Mouse (Mus musculus) liver, adult 2 months (tissue): ENCODE data around the gene Osbp2. TPM values are rescaled to one million over a fixed set of nuclear protein-coding genes. Genes with fewer than 3 reads are reported as not detected.
A peak's percentile ranks its signal among the peaks of the same experiment; 100 is the strongest.

ENCODE experiments used
- DNase-seq: peaks from one replicate; pipeline ENCODE4 v3.0.0-alpha.2; 2011; ENCODE audit warnings: low read depth, low spot score; ENCODE audit errors: extremely low read depth
- H3K27ac ChIP-seq: fragments of 200-500 bp; replicated peaks from 2 replicates; pipeline ENCODE4 v1.5.1; 2012; ENCODE audit warnings: low read depth, mild to moderate bottlenecking, control low read depth, inconsistent platforms, low read length; ENCODE audit not compliant: insufficient read depth
- H3K27me3 ChIP-seq: fragments of 200-500 bp; 2 replicates; pipeline ENCODE4 v1.6.1; 2012; ENCODE audit warnings: mild to moderate bottlenecking, moderate library complexity, low read length, inconsistent platforms; ENCODE audit not compliant: control insufficient read depth, insufficient read depth
- H3K36me3 ChIP-seq: fragments of 200-500 bp; 2 replicates; pipeline ENCODE4 v1.6.1; 2012; ENCODE audit warnings: low read length, inconsistent platforms; ENCODE audit not compliant: control insufficient read depth, insufficient read depth
- H3K4me1 ChIP-seq: fragments of 200-500 bp; 2 replicates; pipeline ENCODE4 v1.6.1; 2011; ENCODE audit warnings: low read length; ENCODE audit not compliant: control insufficient read depth, insufficient read depth
- H3K4me3 ChIP-seq: fragments of 200-500 bp; 2 replicates; pipeline ENCODE4 v1.5.1; 2011; ENCODE audit warnings: low read depth, mild to moderate bottlenecking, control low read depth, low read length, moderate library complexity; ENCODE audit not compliant: insufficient read depth
- H3K79me2 ChIP-seq: fragments of 200-500 bp; 2 replicates; pipeline ENCODE4 v1.6.1; 2012; ENCODE audit warnings: inconsistent platforms, mild to moderate bottlenecking, low read length, moderate library complexity; ENCODE audit not compliant: control insufficient read depth, insufficient read depth
- H3K9ac ChIP-seq: fragments of 200-500 bp; 2 replicates; pipeline ENCODE4 v1.6.1; 2012; ENCODE audit warnings: low read depth, mild to moderate bottlenecking, control low read depth, inconsistent platforms, low read length
- CTCF ChIP-seq: fragments of 200-500 bp; IDR thresholded peaks from 2 replicates; pipeline ENCODE4 v1.5.1; 2011; ENCODE audit warnings: low read depth, low read length, control low read depth
- POLR2A ChIP-seq: fragments of 200-500 bp; IDR thresholded peaks from 2 replicates; pipeline ENCODE4 v1.6.1; 2011; ENCODE audit warnings: low read length, control low read depth; ENCODE audit not compliant: insufficient read depth; ENCODE audit errors: extremely low read depth
- WGBS: fragments of 180-500 bp; shearing (Covaris S2); methylation state at CpG from one replicate; pipeline ENCODE4 v1.1.7; 2018; 5-methylcytosine and 5-hydroxymethylcytosine counted together
- polyA plus RNA-seq: library from polyadenylated mRNA; depleted of rRNA; stranded (reverse); fragments of >200 nt; gene quantifications from 2 replicates; pipeline ENCODE4 v1.2.3, GENCODE M21; 2012
- total RNA-seq: library from RNA; depleted of rRNA; stranded (reverse); fragments of >200 nt; gene quantifications from 2 replicates; pipeline ENCODE4 v1.2.3, GENCODE M21; 2014

The Osbp2 gene
- total and polyA plus RNA-seq, 2 experiments, result 0.70 to 1.1 TPM

DNA sequence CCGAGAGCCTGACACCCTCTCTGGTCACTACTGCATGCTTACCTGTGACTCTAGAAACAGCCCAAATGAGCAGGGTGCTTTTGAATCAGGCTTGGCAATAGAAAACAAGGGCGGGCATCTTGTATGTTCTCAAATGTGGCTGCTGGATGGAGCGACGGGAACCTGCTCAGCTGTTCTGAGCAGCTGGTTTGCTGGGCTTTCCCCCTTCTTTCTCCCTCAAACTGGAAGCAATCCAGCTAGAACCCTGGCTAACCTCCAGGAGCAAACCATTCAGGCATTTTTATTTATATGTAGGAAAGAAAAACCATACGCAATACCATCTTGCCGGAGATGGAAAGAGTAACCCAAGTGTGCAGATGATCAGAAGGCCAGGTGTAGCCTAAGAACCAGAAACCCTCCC lies 147.0 kb downstream of the Osbp2 start:
- TF ChIP-seq POLR2A (no peak), CTCF (no peak)
- H3K27ac ChIP-seq, result no peak overlapping the region
- 89% methylated on average over 6 of the region's 6 CpGs for WGBS
- H3K27me3 ChIP-seq, result no peaks in the 10 kb centered on the region
- H3K9ac ChIP-seq, result no peak overlapping the region
- H3K79me2 ChIP-seq, result no peaks in the 10 kb centered on the region
- no peak for DNase-seq
- H3K36me3 ChIP-seq, result no peaks in the 10 kb centered on the region
- H3K4me1 ChIP-seq, result no peaks in the 10 kb centered on the region
- H3K4me3 ChIP-seq, result no peak overlapping the region

DNA sequence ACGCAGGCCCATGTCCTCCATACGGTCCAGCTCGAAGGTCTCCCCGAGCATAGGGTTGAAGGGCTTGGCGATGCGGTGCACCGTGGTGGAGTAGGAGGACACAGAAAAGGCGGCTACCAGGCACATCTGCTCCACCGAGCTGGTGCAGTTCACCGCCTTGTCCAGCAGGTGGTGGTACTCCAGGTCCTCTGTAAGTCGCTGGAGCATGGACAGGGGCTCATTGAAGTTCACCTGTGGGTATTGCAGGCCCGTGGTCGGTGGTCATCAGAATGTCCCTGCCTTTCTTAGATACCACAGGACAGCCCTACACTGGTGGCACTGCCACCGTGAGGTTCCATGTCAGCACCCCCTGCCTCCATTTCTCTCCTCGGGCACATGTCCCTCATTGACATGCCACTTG lies 149.2 kb downstream of the Osbp2 start:
- Histone ChIP-seq H3K4me1 (no peaks in the 10 kb centered on the region), H3K27me3 (no peaks in the 10 kb centered on the region), H3K27ac (no peak overlapping the region), H3K36me3 (no peaks in the 10 kb centered on the region), H3K4me3 (no peak overlapping the region), H3K79me2 (no peaks in the 10 kb centered on the region), H3K9ac (no peak overlapping the region)
- peak; percentile 25 for DNase-seq
- no peak for TF ChIP-seq POLR2A
- peak; percentile 97 for TF ChIP-seq CTCF
- 25% methylated on average over 15 of the region's 15 CpGs for WGBS

DNA sequence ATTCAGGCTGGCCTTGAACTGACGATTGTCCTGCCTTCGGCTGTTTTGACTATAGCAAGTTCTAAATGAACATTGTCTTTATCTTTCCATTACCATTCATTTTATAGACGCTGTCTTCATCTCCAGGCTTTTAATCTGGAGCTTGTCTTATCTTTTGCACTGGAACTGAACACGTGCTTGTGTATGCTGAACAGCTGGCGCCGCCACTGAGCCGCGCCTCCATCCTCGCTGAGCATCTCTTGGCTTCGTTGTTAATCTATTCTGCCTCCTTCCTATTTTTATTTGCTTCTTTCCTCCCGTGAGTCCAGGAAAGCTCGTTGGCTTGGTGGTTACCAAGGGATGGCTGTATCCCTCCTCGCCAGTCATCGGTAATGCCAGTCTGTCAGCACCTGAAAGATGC lies 153.5 kb downstream of the Osbp2 start:
- Histone ChIP-seq H3K4me3 (no peak overlapping the region), H3K27me3 (no peaks in the 10 kb centered on the region), H3K4me1 (no peaks in the 10 kb centered on the region), H3K36me3 (no peaks in the 10 kb centered on the region), H3K79me2 (no peaks in the 10 kb centered on the region), H3K27ac (no peak overlapping the region), H3K9ac (no peak overlapping the region)
- WGBS, result 76% methylated on average over 14 of the region's 14 CpGs
- TF ChIP-seq POLR2A, result no peak
- TF ChIP-seq CTCF, result no peak
- DNase-seq, result no peak

DNA sequence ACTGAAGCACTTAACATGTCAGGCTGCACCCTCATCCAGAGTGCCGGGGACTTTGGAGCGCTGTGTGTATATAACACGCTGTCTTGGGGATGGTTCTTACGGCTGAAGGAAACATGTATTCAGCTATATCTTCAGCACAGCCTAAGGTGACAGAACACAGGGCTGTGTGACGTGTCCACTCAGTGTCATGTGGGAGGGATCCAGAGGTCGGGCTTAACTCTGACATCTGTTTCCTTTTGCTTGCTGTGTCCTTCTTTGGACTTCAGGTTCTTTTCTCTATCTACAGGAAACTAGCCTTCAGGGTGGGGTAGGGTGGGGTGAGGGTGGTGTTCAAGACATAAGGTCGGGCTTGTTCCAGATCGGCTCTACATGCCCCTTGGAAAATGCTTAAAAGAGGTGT lies 156.6 kb downstream of the Osbp2 start:
- no peak overlapping the region for H3K4me3 ChIP-seq
- no peaks in the 10 kb centered on the region for H3K27me3 ChIP-seq
- 79% methylated on average over 8 of the region's 8 CpGs for WGBS
- no peaks in the 10 kb centered on the region for H3K36me3 ChIP-seq
- no peak overlapping the region for H3K27ac ChIP-seq
- TF ChIP-seq CTCF (no peak), POLR2A (no peak)
- H3K4me1 ChIP-seq, result no peaks in the 10 kb centered on the region
- no peaks in the 10 kb centered on the region for H3K79me2 ChIP-seq
- DNase-seq, result no peak
- H3K9ac ChIP-seq, result no peak overlapping the region

DNA sequence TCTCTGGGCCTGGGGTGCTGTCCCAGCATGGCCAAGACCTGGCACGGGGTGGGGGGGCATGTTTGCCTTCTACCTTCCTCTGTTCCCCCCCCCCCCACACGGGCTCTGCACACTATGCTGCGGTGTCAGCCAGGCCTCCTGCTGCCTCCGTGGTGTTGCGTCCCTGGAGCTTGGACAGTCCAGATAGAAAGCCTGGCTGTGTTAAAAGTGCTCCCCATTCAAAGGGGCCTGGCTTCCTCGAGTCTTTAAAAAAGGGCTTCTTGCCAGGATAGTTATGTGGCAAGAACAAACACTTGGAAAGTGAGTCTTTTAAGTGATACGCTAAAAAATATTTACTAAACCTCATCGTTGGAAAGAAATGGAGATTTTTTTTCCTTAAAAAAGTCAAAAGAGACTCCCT lies 159.3 kb downstream of the Osbp2 start:
- 73% methylated on average over 8 of the region's 8 CpGs for WGBS

DNA sequence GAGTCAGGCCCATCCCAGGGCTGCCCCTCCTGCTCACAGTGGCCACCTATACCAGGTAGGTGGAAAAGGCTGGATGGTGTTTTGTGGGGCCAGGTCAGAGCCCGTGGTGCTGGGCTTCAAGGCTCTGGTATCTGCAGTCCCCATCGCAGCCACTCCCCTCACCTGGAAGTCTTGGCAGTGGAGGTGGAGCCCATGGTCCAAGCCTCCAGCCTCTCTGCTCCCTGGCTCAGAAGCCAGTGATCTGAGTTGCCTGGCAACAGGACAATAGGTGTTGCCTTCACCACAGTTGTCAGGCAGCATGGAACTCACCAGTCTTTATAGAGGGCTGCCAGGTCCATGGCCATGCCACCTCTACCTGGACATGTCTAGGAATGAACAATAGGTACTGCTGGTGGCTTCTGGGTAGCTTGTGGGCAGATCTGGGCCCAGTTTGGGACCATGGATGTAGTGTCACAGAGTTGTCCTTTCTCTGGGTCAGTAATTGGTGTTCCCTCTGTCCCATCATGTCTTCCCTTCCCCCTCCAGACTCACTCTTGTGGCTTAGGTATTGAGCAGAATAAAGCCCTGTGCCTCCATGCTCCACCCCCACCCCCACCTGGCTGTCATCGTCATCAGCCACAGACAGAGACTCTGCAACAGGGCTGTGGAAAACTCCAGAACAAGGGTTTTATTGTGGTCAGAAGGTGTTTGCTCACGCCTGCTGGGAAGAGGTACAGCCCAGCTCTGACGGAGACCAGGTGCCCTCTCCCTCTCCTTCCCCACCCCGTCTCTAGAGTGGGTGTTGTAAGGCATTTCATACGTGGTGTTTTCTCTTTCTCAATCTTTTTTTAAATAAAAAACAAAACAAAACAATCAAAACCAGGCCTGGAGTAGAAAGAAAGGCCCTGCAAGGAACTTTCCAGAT lies 160.4 kb downstream of the Osbp2 start:
- Histone ChIP-seq H3K27ac (no peak overlapping the region), H3K4me1 (no peaks in the 10 kb centered on the region), H3K36me3 (no peaks in the 10 kb centered on the region), H3K9ac (no peak overlapping the region), H3K27me3 (no peaks in the 10 kb centered on the region), H3K79me2 (no peaks in the 10 kb centered on the region), H3K4me3 (no peak overlapping the region)
- 74% methylated on average over 7 of the region's 7 CpGs for WGBS
- TF ChIP-seq POLR2A (no peak), CTCF (no peak)
- DNase-seq, result no peak

More for the DNA sequence above, 159.3 kb downstream of the Osbp2 start:
- no peak for DNase-seq
- H3K4me3 ChIP-seq, result no peak overlapping the region
- no peak overlapping the region for H3K27ac ChIP-seq
- no peak for TF ChIP-seq POLR2A
- TF ChIP-seq CTCF, result no peak
- no peaks in the 10 kb centered on the region for H3K4me1 ChIP-seq
- H3K27me3 ChIP-seq, result no peaks in the 10 kb centered on the region
- no peak overlapping the region for H3K9ac ChIP-seq
- H3K79me2 ChIP-seq, result no peaks in the 10 kb centered on the region
- no peaks in the 10 kb centered on the region for H3K36me3 ChIP-seq
